Mouse (Mus musculus) T-helper 2 cell (primary cell): Measurements from ENCODE around the gene Nmu.

Source experiments
- in situ Hi-C: fragments of 300-600 bp; cut with MboI, MseI; formaldehyde crosslinking; loops from one replicate; pipeline ENCODE4 v1.15.1; 2025; ENCODE audit warnings: high pct_unique_total_duplicates

Nmu gene

GRCm38 (mm10) chr5:76321249-76322196 lies 42.1 kb downstream of the Nmu start:
- in situ Hi-C loops, result no loop called here

GRCm38 (mm10) chr5:76308206-76308605 lies 55.4 kb downstream of the Nmu start:
- in situ Hi-C loops, result no loop called here

- in situ Hi-C loops, result no loop called here
Observed at GRCm38 (mm10) chr5:76306261-76306660, 57.3 kb downstream of the Nmu start.

- in situ Hi-C loops, result no loop called here
Observed at GRCm38 (mm10) chr5:76305616-76306015, 58.0 kb downstream of the Nmu start.

GRCm38 (mm10) chr5:76304452-76305341 lies 58.9 kb downstream of the Nmu start, which contains the start of gene Clock:
Gene Clock (minus strand): TSS chr5:76304792.
- in situ Hi-C loops, result no loop called here

GRCm38 (mm10) chr5:76303745-76304451 lies 59.7 kb downstream of the Nmu start:
- in situ Hi-C loops, result no loop called here

- in situ Hi-C loops, result no loop called here
Observed at GRCm38 (mm10) chr5:76303379-76303744, 60.2 kb downstream of the Nmu start.

- in situ Hi-C loops, result no loop called here
Observed at GRCm38 (mm10) chr5:76302009-76302408, 61.6 kb downstream of the Nmu start.

GRCm38 (mm10) chr5:76289234-76289691 lies 74.3 kb downstream of the Nmu start:
- in situ Hi-C loops, result no loop called here

- in situ Hi-C loops, result no loop called here
Observed at GRCm38 (mm10) chr5:76288256-76288655, 75.3 kb downstream of the Nmu start.

GRCm38 (mm10) chr5:76287062-76287461 lies 76.5 kb downstream of the Nmu start:
- in situ Hi-C loops, result no loop called here

- in situ Hi-C loops, result no loop called here
Observed at GRCm38 (mm10) chr5:76285699-76286098, 77.9 kb downstream of the Nmu start.

- in situ Hi-C loops, result no loop called here
Observed at GRCm38 (mm10) chr5:76283890-76284289, 79.7 kb downstream of the Nmu start.
